Mouse (Mus musculus): ENCODE results near the gene Mad2l2. TPM values are rescaled to one million over a fixed set of nuclear protein-coding genes. Genes with fewer than 3 reads are reported as not detected.

Gene Mad2l2
- total and polyA plus RNA-seq, 2 experiments from 2014 or later, result 56.5 to 102 TPM

GRCm38 (mm10) chr4:148092551-148093271 is 37.5 kb upstream of the Mad2l2 start:
- H3K27me3 ChIP-seq (ENCODE audit: insufficient read depth, low read length), result no peaks in the 10 kb centered on the region
- DNase-seq (ENCODE audit: low spot score), result no peak
- 85% methylated on average over 11 of the region's 11 CpGs for WGBS
- H3K27ac ChIP-seq, result no peak overlapping the region
- TF ChIP-seq CTCF (IDR thresholded peaks at IDR 0.05; ENCODE audit: low read depth), result no peak
- no peak overlapping the region for H3K4me2 ChIP-seq (ENCODE audit: low read depth, low read length)
- H3K36me3 ChIP-seq (ENCODE audit: insufficient read depth, low read length), result no peaks in the 10 kb centered on the region
- H3K4me1 ChIP-seq (ENCODE audit: insufficient read depth, low read length), result peaks cover 5% of the 10 kb centered on the region; the same call in 1 of the 2 replicates
- no peak for ATAC-seq
- no peaks in the 10 kb centered on the region for H3K9me3 ChIP-seq (ENCODE audit: low read length)
- no peak overlapping the region for H3K4me3 ChIP-seq (ENCODE audit: low read length)
- H3K9ac ChIP-seq (replicated peaks; ENCODE audit: low read length), result no peak overlapping the region

DNA sequence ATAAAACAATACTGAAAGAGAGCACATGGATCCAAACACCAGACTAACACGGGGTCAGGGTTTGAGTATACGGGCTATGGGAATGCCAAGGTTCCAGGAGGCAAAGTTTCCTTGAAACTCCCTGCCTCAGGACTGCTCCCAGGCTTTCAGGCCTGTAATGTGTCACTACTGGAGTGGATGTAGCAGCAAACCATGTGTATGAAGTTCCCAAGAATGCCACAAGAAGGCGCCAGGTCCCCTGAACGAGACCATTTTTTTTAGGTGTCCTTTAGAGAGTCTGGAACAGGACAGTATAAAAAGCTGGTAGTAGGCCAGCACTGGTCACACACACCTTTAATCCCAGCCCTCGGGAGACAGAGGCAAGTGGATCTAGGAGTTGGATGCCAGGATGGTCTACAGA is 36.0 kb upstream of the Mad2l2 start:
- Histone ChIP-seq H3K27ac (no peak overlapping the region), H3K4me1 (ENCODE audit: insufficient read depth, low read length) (no peaks in the 10 kb centered on the region), H3K4me3 (ENCODE audit: low read length) (no peak overlapping the region), H3K9ac (replicated peaks; ENCODE audit: low read length) (no peak overlapping the region), H3K4me2 (ENCODE audit: low read depth, low read length) (no peak overlapping the region), H3K9me3 (ENCODE audit: low read length) (no peaks in the 10 kb centered on the region), H3K27me3 (ENCODE audit: insufficient read depth, low read length) (no peaks in the 10 kb centered on the region), H3K36me3 (ENCODE audit: insufficient read depth, low read length) (no peaks in the 10 kb centered on the region)
- 82% methylated on average over 5 of the region's 5 CpGs for WGBS
- no peak for ATAC-seq
- DNase-seq (ENCODE audit: low spot score), result no peak
- TF ChIP-seq CTCF (IDR thresholded peaks at IDR 0.05; ENCODE audit: low read depth), result peak; percentile 46

DNA sequence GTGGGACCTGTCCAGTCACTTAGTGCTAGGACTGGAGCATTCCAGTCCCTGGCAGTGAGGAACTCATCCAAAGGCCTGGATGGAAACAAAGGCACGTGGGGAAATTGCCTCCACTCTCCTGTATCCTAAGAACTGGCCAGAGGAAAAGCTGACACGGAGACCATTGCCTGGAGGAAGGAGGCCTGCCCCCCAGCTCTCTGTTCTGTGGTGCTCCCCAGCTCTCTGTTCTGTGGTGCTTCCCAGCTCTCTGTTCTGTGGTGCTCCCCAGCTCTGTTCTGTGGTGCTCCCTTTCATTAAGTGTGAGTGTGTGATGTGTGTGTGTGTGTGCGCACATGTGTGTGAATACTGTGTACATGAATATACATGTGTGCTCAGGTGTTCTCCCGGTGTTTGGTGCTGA is 35.1 kb upstream of the Mad2l2 start:
- no peak overlapping the region for H3K4me3 ChIP-seq (ENCODE audit: low read length)
- H3K27me3 ChIP-seq (ENCODE audit: insufficient read depth, low read length), result no peaks in the 10 kb centered on the region
- H3K4me2 ChIP-seq (ENCODE audit: low read depth, low read length), result no peak overlapping the region
- H3K9me3 ChIP-seq (ENCODE audit: low read length), result no peaks in the 10 kb centered on the region
- no peak overlapping the region for H3K27ac ChIP-seq
- WGBS, result 85% methylated on average over 4 of the region's 4 CpGs
- no peaks in the 10 kb centered on the region for H3K36me3 ChIP-seq (ENCODE audit: insufficient read depth, low read length)
- DNase-seq (ENCODE audit: low spot score), result no peak
- no peaks in the 10 kb centered on the region for H3K4me1 ChIP-seq (ENCODE audit: insufficient read depth, low read length)
- no peak for TF ChIP-seq CTCF (IDR thresholded peaks at IDR 0.05; ENCODE audit: low read depth)
- H3K9ac ChIP-seq (replicated peaks; ENCODE audit: low read length), result no peak overlapping the region
- no peak for ATAC-seq

DNA sequence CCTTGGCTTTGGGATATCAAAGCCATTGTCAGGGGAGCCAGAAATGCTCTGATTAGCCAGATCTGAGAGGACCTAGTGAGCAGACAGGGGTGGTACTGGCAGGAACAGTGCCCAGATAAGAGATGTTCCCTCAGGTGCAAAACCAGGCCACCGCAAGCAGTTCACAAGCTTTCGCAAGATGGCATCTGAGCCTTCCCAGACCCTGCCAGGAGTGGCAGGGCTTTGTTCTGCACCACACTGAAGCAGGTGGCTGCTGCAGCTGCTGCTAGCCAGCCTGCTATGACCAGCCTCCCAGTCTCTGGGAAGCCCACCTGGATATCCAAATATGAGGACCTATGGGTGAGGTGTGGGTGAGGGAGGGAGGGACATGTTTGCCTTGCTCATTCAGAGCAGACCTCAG is 32.2 kb upstream of the Mad2l2 start:
- no peak for TF ChIP-seq CTCF (IDR thresholded peaks at IDR 0.05; ENCODE audit: low read depth)
- DNase-seq (ENCODE audit: low spot score) (no peak), ATAC-seq (no peak; the same call in 1 of the 2 replicates)
- no peaks in the 10 kb centered on the region for H3K4me1 ChIP-seq (ENCODE audit: insufficient read depth, low read length)
- no peak overlapping the region for H3K9ac ChIP-seq (replicated peaks; ENCODE audit: low read length)
- H3K27me3 ChIP-seq (ENCODE audit: insufficient read depth, low read length), result no peaks in the 10 kb centered on the region
- H3K4me2 ChIP-seq (ENCODE audit: low read depth, low read length), result no peak overlapping the region
- 95% methylated on average over 2 of the region's 2 CpGs for WGBS
- peak overlapping the region; percentile 2; the same call in 1 of the 2 replicates for H3K27ac ChIP-seq
- no peak overlapping the region for H3K4me3 ChIP-seq (ENCODE audit: low read length)
- no peaks in the 10 kb centered on the region for H3K36me3 ChIP-seq (ENCODE audit: insufficient read depth, low read length)
- H3K9me3 ChIP-seq (ENCODE audit: low read length), result no peaks in the 10 kb centered on the region

DNA sequence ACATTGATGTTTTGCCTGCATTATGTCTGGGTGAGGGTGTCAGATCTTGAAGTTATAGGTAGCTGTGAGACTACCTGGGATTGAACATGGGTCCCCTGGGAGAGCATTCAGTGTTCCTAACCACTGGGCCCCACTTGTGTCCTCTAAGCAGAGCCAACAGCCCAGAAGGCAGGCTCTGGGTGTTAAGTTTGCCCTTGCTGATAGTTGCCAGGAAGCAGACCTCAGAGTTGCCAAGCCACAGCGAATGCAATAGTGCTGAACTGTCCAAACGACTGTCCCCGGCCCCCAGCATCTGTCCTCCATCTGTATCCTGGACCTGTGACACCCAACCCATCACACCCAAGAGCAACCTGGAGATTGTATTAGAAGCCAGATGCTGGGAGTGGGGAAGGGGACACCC is 31.5 kb upstream of the Mad2l2 start:
- H3K4me2 ChIP-seq (ENCODE audit: low read depth, low read length), result no peak overlapping the region
- no peak for DNase-seq (ENCODE audit: low spot score)
- ATAC-seq, result no peak
- 66% methylated on average over 3 of the region's 3 CpGs for WGBS
- no peaks in the 10 kb centered on the region for H3K4me1 ChIP-seq (ENCODE audit: insufficient read depth, low read length)
- H3K36me3 ChIP-seq (ENCODE audit: insufficient read depth, low read length), result no peaks in the 10 kb centered on the region
- H3K27me3 ChIP-seq (ENCODE audit: insufficient read depth, low read length), result no peaks in the 10 kb centered on the region
- H3K9me3 ChIP-seq (ENCODE audit: low read length), result no peaks in the 10 kb centered on the region
- H3K27ac ChIP-seq, result no peak overlapping the region
- TF ChIP-seq CTCF (IDR thresholded peaks at IDR 0.05; ENCODE audit: low read depth), result no peak
- H3K9ac ChIP-seq (replicated peaks; ENCODE audit: low read length), result no peak overlapping the region
- H3K4me3 ChIP-seq (ENCODE audit: low read length), result no peak overlapping the region

- ATAC-seq (peak; percentile 92), DNase-seq (ENCODE audit: low spot score) (peak; percentile 86)
- H3K27me3 ChIP-seq (ENCODE audit: insufficient read depth, low read length), result no peaks in the 10 kb centered on the region
- TF ChIP-seq CTCF (IDR thresholded peaks at IDR 0.05; ENCODE audit: low read depth), result peak; percentile 80
- H3K27ac ChIP-seq, result peak overlapping the region; percentile 74
- no peaks in the 10 kb centered on the region for H3K9me3 ChIP-seq (ENCODE audit: low read length)
- 17% methylated on average over 29 of the region's 29 CpGs for WGBS
- H3K4me3 ChIP-seq (ENCODE audit: low read length), result peak overlapping the region; percentile 20
- H3K9ac ChIP-seq (replicated peaks; ENCODE audit: low read length), result 0 out of 2 replicates have a peak overlapping the region, but pooled peaks have one; percentile 15
- no peaks in the 10 kb centered on the region for H3K36me3 ChIP-seq (ENCODE audit: insufficient read depth, low read length)
- H3K4me2 ChIP-seq (ENCODE audit: low read depth, low read length), result peak overlapping the region; percentile 50
- no peaks in the 10 kb centered on the region for H3K4me1 ChIP-seq (ENCODE audit: insufficient read depth, low read length)
Observed at GRCm38 (mm10) chr4:148101801-148102527, 28.2 kb upstream of the Mad2l2 start.

DNA sequence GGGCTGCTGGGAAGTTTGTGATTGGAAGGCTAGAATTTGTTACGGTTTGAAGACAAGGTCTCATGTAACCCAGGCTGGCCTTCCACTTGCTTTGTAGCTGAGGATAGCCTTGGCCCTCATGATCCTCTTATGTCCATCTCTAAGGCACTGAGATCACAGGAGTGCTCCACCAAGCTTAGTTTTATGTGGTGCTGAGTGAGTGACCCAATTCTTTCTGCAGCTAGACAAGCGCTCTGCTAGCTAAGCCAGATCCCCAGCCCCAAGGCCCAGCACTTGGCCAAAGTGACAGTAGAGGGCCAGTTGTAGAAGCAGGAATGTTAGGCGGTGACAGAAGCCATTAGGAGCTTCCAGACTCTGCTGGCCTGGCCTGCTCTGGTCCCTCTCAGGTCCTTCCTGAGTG is 26.0 kb upstream of the Mad2l2 start:
- no peak for ATAC-seq
- no peak overlapping the region for H3K27ac ChIP-seq
- no peak for DNase-seq (ENCODE audit: low spot score)
- H3K4me2 ChIP-seq (ENCODE audit: low read depth, low read length), result no peak overlapping the region
- 96% methylated on average over 3 of the region's 3 CpGs for WGBS
- H3K4me1 ChIP-seq (ENCODE audit: insufficient read depth, low read length), result peaks cover 15% of the 10 kb centered on the region; the same call in 1 of the 2 replicates
- H3K9ac ChIP-seq (replicated peaks; ENCODE audit: low read length), result no peak overlapping the region
- H3K27me3 ChIP-seq (ENCODE audit: insufficient read depth, low read length), result no peaks in the 10 kb centered on the region
- H3K36me3 ChIP-seq (ENCODE audit: insufficient read depth, low read length), result no peaks in the 10 kb centered on the region
- no peak overlapping the region for H3K4me3 ChIP-seq (ENCODE audit: low read length)
- no peaks in the 10 kb centered on the region for H3K9me3 ChIP-seq (ENCODE audit: low read length)
- TF ChIP-seq CTCF (IDR thresholded peaks at IDR 0.05; ENCODE audit: low read depth), result no peak

Measured in hindbrain, postnatal 0 days (tissue).